Mouse (Mus musculus) forebrain, embryonic 13.5 days (tissue): ENCODE measurements around the gene Zbtb16. TPM values are rescaled to one million over a fixed set of nuclear protein-coding genes. Genes with fewer than 3 reads are reported as not detected.

Experiments used
- ATAC-seq: fragments of 200-750 bp; cut with Nextera tagmentation; 2 replicates; pipeline ENCODE4 v1.8.0; 2017
- H3K27ac ChIP-seq: fragments of 300-500 bp; sonication (generic); 2 replicates; pipeline ENCODE4 v1.5.1; 2015; ENCODE audit warnings: inconsistent platforms, mild to moderate bottlenecking, moderate library complexity
- H3K27me3 ChIP-seq: fragments of 300-500 bp; sonication (generic); 2 replicates; pipeline ENCODE4 v1.6.1; 2015; ENCODE audit warnings: mild to moderate bottlenecking, inconsistent platforms
- H3K36me3 ChIP-seq: fragments of 300-500 bp; sonication (generic); 2 replicates; pipeline ENCODE4 v1.6.1; 2015; ENCODE audit warnings: mild to moderate bottlenecking, inconsistent platforms; ENCODE audit not compliant: poor library complexity, severe bottlenecking
- H3K4me1 ChIP-seq: fragments of 300-500 bp; sonication (generic); 2 replicates; pipeline ENCODE4 v1.6.1; 2015; ENCODE audit warnings: inconsistent platforms
- H3K4me2 ChIP-seq: fragments of 300-500 bp; sonication (generic); 2 replicates; pipeline ENCODE4 v1.6.1; 2015; ENCODE audit warnings: inconsistent platforms, mild to moderate bottlenecking, moderate library complexity
- H3K4me3 ChIP-seq: fragments of 300-500 bp; sonication (generic); 2 replicates; pipeline ENCODE4 v1.5.1; 2015; ENCODE audit warnings: mild to moderate bottlenecking, inconsistent platforms
- H3K9ac ChIP-seq: fragments of 300-500 bp; sonication (generic); 2 replicates; pipeline ENCODE4 v1.6.1; 2015; ENCODE audit warnings: mild to moderate bottlenecking, inconsistent platforms
- H3K9me3 ChIP-seq: fragments of 300-500 bp; sonication (generic); replicated peaks from 2 replicates; pipeline ENCODE4 v1.6.1; 2016; ENCODE audit warnings: inconsistent platforms
- WGBS: fragments of 180-500 bp; shearing (Covaris S2); methylation state at CpG from one replicate; pipeline ENCODE4 v1.1.7; 2015; 5-methylcytosine and 5-hydroxymethylcytosine counted together
- polyA plus RNA-seq: library from polyadenylated mRNA; unstranded; fragments of >200 nt; fragmentation: Nextera tagmentation; extraction: Ambion mirVana; gene quantifications from 2 replicates; pipeline ENCODE4 v1.2.1, GENCODE M21; 2015

Zbtb16 gene
- polyA plus RNA-seq, 1 experiment from 2014 or later, result 3.2 TPM

DNA sequence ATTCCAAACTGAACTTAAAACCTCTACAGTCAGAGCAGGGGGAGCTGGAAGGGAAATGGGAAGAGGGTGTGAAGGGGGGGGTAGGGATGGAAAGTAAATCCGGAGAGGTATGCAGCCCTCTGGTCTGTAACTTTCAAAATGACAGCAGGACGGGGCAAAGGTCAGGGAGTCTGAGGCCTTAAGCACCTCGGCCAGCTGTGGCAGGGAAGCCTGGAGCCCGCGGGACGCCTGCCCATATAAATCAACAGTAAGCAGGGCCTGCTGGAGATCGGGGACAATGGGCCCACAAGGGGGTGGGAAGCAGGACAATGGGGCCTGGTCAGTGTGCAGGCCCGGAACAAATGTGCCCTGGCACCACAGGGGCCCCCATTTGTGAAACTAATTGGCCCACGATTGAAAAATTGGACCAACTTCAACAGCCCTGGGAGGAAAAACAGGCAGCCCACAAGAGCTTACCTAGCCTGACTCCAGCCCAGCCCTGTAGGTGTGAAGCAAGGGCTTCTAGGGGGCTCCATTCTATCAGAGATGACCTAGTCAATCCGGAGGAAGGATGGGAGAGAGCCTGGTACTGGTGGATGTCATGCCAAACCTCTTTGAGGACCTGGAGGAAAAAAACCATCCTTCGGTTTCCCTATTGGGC is 160.8 kb downstream of the Zbtb16 start:
- Histone ChIP-seq H3K9ac (no peak overlapping the region), H3K36me3 (no peaks in the 10 kb centered on the region), H3K4me1 (peaks cover 69% of the 10 kb centered on the region), H3K9me3 (no peaks in the 10 kb centered on the region), H3K27ac (no peak overlapping the region), H3K4me2 (no peak overlapping the region), H3K4me3 (no peak overlapping the region), H3K27me3 (peaks cover 68% of the 10 kb centered on the region)
- ATAC-seq, result peak; percentile 28; the same call in 1 of the 2 replicates
- WGBS, result 4% methylated on average over 11 of the region's 11 CpGs

- Histone ChIP-seq H3K27me3 (peaks cover 71% of the 10 kb centered on the region), H3K36me3 (no peaks in the 10 kb centered on the region), H3K4me1 (peaks cover 72% of the 10 kb centered on the region), H3K27ac (no peak overlapping the region), H3K9me3 (no peaks in the 10 kb centered on the region), H3K9ac (no peak overlapping the region), H3K4me3 (no peak overlapping the region), H3K4me2 (no peak overlapping the region)
- ATAC-seq, result no peak
- 2% methylated on average over 11 of the region's 11 CpGs for WGBS
Observed at GRCm38 (mm10) chr9:48674359-48675015, 161.5 kb downstream of the Zbtb16 start.

GRCm38 (mm10) chr9:48673804-48674203 is 162.2 kb downstream of the Zbtb16 start:
- 31% methylated on average over 5 of the region's 5 CpGs for WGBS
- peaks cover 74% of the 10 kb centered on the region for H3K27me3 ChIP-seq
- ATAC-seq, result no peak
- no peaks in the 10 kb centered on the region for H3K9me3 ChIP-seq
- no peaks in the 10 kb centered on the region for H3K36me3 ChIP-seq
- H3K4me3 ChIP-seq, result no peak overlapping the region
- H3K9ac ChIP-seq, result no peak overlapping the region
- no peak overlapping the region for H3K4me2 ChIP-seq
- H3K27ac ChIP-seq, result no peak overlapping the region
- H3K4me1 ChIP-seq, result peaks cover 66% of the 10 kb centered on the region

DNA sequence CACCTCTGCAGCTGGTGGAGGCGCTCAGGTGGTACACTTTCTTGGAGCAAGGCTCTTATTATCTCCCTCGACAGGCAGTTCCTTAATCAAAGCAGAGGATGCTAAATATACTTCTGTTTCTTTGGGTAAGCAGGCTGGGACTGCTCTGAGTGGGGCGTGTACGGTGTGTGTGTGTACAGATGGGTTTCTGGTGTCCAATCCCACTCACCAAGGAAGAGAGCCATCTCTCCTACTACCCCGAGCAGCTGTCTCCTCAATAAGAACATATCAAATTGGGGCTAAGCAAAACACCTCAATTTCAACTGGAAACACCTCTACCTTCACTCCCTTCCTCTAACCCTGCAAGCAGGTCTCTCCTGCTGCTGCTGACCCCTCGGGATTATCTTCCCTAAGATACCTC is 162.8 kb downstream of the Zbtb16 start:
- ATAC-seq, result no peak

GRCm38 (mm10) chr9:48671841-48672240 is 164.2 kb downstream of the Zbtb16 start:
- no peak for ATAC-seq
- Histone ChIP-seq H3K27ac (no peak overlapping the region), H3K9ac (no peak overlapping the region), H3K9me3 (no peaks in the 10 kb centered on the region), H3K36me3 (no peaks in the 10 kb centered on the region), H3K27me3 (peaks cover 82% of the 10 kb centered on the region), H3K4me2 (no peak overlapping the region), H3K4me1 (peaks cover 47% of the 10 kb centered on the region), H3K4me3 (no peak overlapping the region)

More for the DNA sequence above, 162.8 kb downstream of the Zbtb16 start:
- Histone ChIP-seq H3K27me3 (peaks cover 78% of the 10 kb centered on the region), H3K9me3 (no peaks in the 10 kb centered on the region), H3K4me3 (no peak overlapping the region), H3K36me3 (no peaks in the 10 kb centered on the region), H3K9ac (no peak overlapping the region), H3K4me2 (no peak overlapping the region), H3K27ac (no peak overlapping the region), H3K4me1 (peaks cover 60% of the 10 kb centered on the region)
- 60% methylated on average over 6 of the region's 6 CpGs for WGBS

DNA sequence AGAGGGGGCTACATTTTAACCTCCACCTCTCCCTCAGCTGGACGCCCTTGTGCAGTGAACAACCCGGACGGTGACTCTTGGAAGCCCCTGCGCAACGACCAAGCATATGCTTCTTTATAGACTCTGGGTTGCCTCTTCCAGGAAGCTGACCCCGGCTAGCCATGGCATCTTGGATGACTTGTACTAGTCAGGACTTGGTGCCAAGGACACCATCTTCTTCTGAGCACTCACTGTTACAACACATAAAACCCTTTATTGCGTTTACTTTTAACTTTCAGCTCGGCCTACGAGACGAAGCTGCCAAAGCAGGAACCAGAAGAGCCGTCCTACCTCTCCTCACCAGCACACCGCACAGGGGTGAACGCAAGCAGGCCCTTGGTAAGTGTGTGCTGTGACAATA is 165.9 kb downstream of the Zbtb16 start:
- H3K36me3 ChIP-seq, result no peaks in the 10 kb centered on the region
- peaks cover 31% of the 10 kb centered on the region for H3K4me1 ChIP-seq
- H3K27ac ChIP-seq, result no peak overlapping the region
- no peak overlapping the region for H3K4me3 ChIP-seq
- H3K9ac ChIP-seq, result no peak overlapping the region
- 95% methylated on average over 13 of the region's 13 CpGs for WGBS
- no peak overlapping the region for H3K4me2 ChIP-seq
- H3K9me3 ChIP-seq, result no peaks in the 10 kb centered on the region
- ATAC-seq, result no peak
- peaks cover 77% of the 10 kb centered on the region for H3K27me3 ChIP-seq

DNA sequence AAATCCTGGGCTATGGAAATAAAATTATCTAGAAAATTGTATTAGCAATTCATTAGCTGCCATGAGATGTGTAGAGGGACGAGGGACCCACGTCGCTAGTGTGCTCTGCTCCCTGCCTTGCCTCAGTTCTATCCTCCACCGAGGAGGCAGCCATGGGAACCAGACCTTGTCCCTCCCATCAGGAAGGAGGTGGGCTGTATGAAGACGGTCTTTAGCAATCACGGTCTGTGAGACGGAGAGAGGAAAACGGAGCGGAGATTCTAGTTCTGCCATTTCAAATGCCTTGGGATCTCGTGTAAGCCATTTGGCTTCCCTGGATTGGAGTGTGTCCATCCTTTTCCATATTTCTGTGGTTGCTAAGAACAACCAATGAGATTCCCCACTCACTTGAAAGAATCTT is 166.3 kb downstream of the Zbtb16 start:
- no peak for ATAC-seq
- peaks cover 80% of the 10 kb centered on the region for H3K27me3 ChIP-seq
- no peak overlapping the region for H3K27ac ChIP-seq
- H3K4me3 ChIP-seq, result no peak overlapping the region
- H3K9me3 ChIP-seq, result no peaks in the 10 kb centered on the region
- WGBS, result 81% methylated on average over 10 of the region's 10 CpGs
- H3K4me1 ChIP-seq, result peaks cover 26% of the 10 kb centered on the region
- H3K9ac ChIP-seq, result no peak overlapping the region
- H3K36me3 ChIP-seq, result no peaks in the 10 kb centered on the region
- no peak overlapping the region for H3K4me2 ChIP-seq

GRCm38 (mm10) chr9:48666702-48667101 is 169.3 kb downstream of the Zbtb16 start:
- no peak for ATAC-seq
- Histone ChIP-seq H3K27ac (no peak overlapping the region), H3K9ac (no peak overlapping the region), H3K4me2 (no peak overlapping the region), H3K4me1 (peaks cover 27% of the 10 kb centered on the region), H3K27me3 (peaks cover 60% of the 10 kb centered on the region), H3K36me3 (no peaks in the 10 kb centered on the region), H3K9me3 (no peaks in the 10 kb centered on the region), H3K4me3 (no peak overlapping the region)
- WGBS, result 91% methylated on average over 3 of the region's 3 CpGs

DNA sequence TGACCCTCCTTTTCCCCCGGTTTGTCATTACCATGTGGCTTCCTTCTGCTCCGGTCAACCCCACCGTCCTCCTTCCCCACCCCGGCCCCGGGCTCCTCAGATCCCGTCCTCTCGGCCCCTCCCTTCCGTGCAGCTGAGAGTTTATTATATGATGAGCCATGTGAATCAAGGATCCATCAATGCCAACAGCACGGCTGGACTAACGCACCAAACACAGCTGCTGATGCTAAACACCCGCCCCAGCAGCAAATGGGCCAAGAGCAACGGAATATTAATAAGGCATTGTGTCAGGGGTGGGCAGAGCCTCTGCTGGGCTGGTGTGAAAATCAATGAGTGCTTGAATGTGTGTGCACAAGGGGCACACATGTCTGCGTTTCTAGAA is 173.0 kb downstream of the Zbtb16 start:
- H3K9ac ChIP-seq, result peak overlapping the region; percentile 40; the same call in 1 of the 2 replicates
- H3K4me3 ChIP-seq, result no peak overlapping the region
- ATAC-seq, result peak; percentile 76
- H3K9me3 ChIP-seq, result peaks cover 6% of the 10 kb centered on the region; the same call in 1 of the 2 replicates
- 8% methylated on average over 13 of the region's 13 CpGs for WGBS
- peaks cover 44% of the 10 kb centered on the region for H3K27me3 ChIP-seq
- peak overlapping the region; percentile 40 for H3K4me2 ChIP-seq
- peak overlapping the region; percentile 73 for H3K27ac ChIP-seq
- peaks cover 36% of the 10 kb centered on the region for H3K4me1 ChIP-seq
- 0 out of 2 replicates have a peak, but pooled peaks cover 5% of the 10 kb centered on the region for H3K36me3 ChIP-seq

- Histone ChIP-seq H3K4me2 (peak overlapping the region; percentile 40), H3K36me3 (0 out of 2 replicates have a peak, but pooled peaks cover 5% of the 10 kb centered on the region), H3K27ac (peak overlapping the region; percentile 73), H3K27me3 (peaks cover 39% of the 10 kb centered on the region), H3K4me1 (peaks cover 36% of the 10 kb centered on the region), H3K4me3 (no peak overlapping the region), H3K9me3 (peaks cover 6% of the 10 kb centered on the region; the same call in 1 of the 2 replicates), H3K9ac (peak overlapping the region; percentile 40; the same call in 1 of the 2 replicates)
- 6% methylated on average over 15 of the region's 15 CpGs for WGBS
- ATAC-seq, result peak; percentile 70
Observed at GRCm38 (mm10) chr9:48662361-48663051, 173.5 kb downstream of the Zbtb16 start.

DNA sequence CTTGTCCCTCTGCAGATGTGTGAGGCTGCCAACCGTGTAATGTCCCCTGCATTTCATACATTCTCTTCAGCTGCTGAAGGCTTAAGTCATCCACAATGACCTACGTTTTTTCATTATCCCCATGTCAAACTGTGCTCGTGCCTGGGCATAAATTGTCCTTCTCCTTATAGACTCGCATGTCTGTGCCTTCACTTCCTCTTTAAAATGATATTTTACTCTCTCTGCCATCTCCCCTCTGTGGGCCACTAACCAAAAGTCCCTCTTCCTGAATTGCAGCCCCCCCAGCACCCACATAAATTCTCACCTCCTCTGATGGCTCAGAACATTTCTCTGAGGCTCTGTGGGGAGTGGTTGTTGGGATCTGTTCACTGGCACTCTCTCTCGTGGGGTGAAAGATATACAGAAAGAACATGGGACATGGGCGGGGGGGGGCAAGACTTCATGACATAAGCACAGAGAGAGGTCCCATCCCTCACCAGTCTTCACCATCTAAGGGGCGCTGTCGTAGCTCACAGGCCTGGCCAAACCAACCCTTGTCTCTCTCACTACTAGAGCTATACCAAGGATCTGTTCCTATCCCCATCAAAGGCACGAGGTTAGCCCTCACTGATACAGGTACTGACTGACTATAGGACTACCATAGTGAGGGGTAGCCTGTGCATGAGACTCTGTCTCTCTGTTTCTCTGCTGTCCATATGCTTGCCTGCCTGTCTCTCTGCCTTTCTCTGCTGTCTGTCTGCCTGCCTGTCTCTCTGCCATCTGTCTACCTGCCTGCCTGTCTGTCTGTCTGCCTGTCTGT is 174.6 kb downstream of the Zbtb16 start:
- Histone ChIP-seq H3K4me2 (no peak overlapping the region), H3K27ac (peak overlapping the region; percentile 54), H3K4me3 (no peak overlapping the region), H3K36me3 (0 out of 2 replicates have a peak, but pooled peaks cover 5% of the 10 kb centered on the region), H3K9me3 (peaks cover 6% of the 10 kb centered on the region; the same call in 1 of the 2 replicates), H3K27me3 (peaks cover 41% of the 10 kb centered on the region), H3K4me1 (peaks cover 36% of the 10 kb centered on the region), H3K9ac (no peak overlapping the region)
- ATAC-seq, result peak; percentile 35; the same call in 1 of the 2 replicates
- 66% methylated on average over 9 of the region's 9 CpGs for WGBS
